Mouse (Mus musculus) midbrain, embryonic 12.5 days (tissue): ENCODE data around the gene Hist1h2an. TPM values are rescaled to one million over a fixed set of nuclear protein-coding genes. Genes with fewer than 3 reads are reported as not detected.
A peak's percentile ranks its signal among the peaks of the same experiment; 100 is the strongest.
"Not testable (repeated sequence)": the region's sequence is repeated elsewhere in the genome, so short reads cannot be mapped to it uniquely, and the experiment has no call there.

Source experiments
- ATAC-seq: fragments of 200-750 bp; cut with Nextera tagmentation; 2 replicates; pipeline ENCODE4 v1.8.0; 2017; ENCODE audit warnings: low read depth, moderate TSS enrichment, moderate library complexity; ENCODE audit not compliant: low FRiP score
- H3K27ac ChIP-seq: fragments of 300-500 bp; sonication (generic); replicated peaks from 2 replicates; pipeline ENCODE4 v1.5.1; 2016; ENCODE audit warnings: mild to moderate bottlenecking
- H3K27me3 ChIP-seq: fragments of 300-500 bp; sonication (generic); 2 replicates; pipeline ENCODE4 v1.6.1; 2016; ENCODE audit warnings: mild to moderate bottlenecking
- H3K36me3 ChIP-seq: fragments of 300-500 bp; sonication (generic); 2 replicates; pipeline ENCODE4 v1.6.1; 2016
- H3K4me1 ChIP-seq: fragments of 300-500 bp; sonication (generic); 2 replicates; pipeline ENCODE4 v1.6.1; 2016
- H3K4me2 ChIP-seq: fragments of 300-500 bp; sonication (generic); replicated peaks from 2 replicates; pipeline ENCODE4 v1.6.1; 2016; ENCODE audit warnings: mild to moderate bottlenecking, moderate library complexity
- H3K4me3 ChIP-seq: fragments of 300-500 bp; sonication (generic); 2 replicates; pipeline ENCODE4 v1.5.1; 2016; ENCODE audit warnings: mild to moderate bottlenecking
- H3K9ac ChIP-seq: fragments of 300-500 bp; sonication (generic); replicated peaks from 2 replicates; pipeline ENCODE4 v1.6.1; 2016; ENCODE audit warnings: mild to moderate bottlenecking, moderate library complexity
- H3K9me3 ChIP-seq: fragments of 300-500 bp; sonication (generic); 2 replicates; pipeline ENCODE4 v1.6.1; 2016; ENCODE audit warnings: mild to moderate bottlenecking
- whole genome bisulfite sequencing: fragments of 180-500 bp; shearing (Covaris S2); methylation state at CpG from one replicate; pipeline ENCODE4 v1.1.7; 2016; 5-methylcytosine and 5-hydroxymethylcytosine counted together
- polyA plus RNA-seq: library from polyadenylated mRNA; unstranded; fragments of >200 nt; fragmentation: Nextera tagmentation; extraction: Ambion mirVana; gene quantifications from 2 replicates; pipeline ENCODE4 v1.2.1, GENCODE M21; 2016

Gene Hist1h2an
- 6.1 and 12.2 TPM in 2 replicates for polyA plus RNA-seq

- H3K27me3 ChIP-seq, H3K36me3 ChIP-seq, H3K9me3 ChIP-seq: not testable (repeated sequence)
- ATAC-seq: peak; percentile 95
- H3K4me3 ChIP-seq: peak within 1 kb of the TSS; percentile 38
- peaks cover 39% of the 10 kb centered on the region for H3K4me1 ChIP-seq
- peak within 1 kb of the TSS; percentile 49 for H3K9ac ChIP-seq
- under 1% methylated on average over 38 of the region's 63 CpGs for WGBS
- H3K4me2 ChIP-seq: peak within 1 kb of the TSS; percentile 50
- peak within 1 kb of the TSS; percentile 85 for H3K27ac ChIP-seq
These were observed at the start of gene Hist1h2an, which contains the start of gene Hist1h2bp for GRCm38 (mm10) chr13:21786899-21787629. Gene Hist1h2an (minus strand): TSS chr13:21787218. Gene Hist1h2bp (plus strand): TSS chr13:21787461.

DNA sequence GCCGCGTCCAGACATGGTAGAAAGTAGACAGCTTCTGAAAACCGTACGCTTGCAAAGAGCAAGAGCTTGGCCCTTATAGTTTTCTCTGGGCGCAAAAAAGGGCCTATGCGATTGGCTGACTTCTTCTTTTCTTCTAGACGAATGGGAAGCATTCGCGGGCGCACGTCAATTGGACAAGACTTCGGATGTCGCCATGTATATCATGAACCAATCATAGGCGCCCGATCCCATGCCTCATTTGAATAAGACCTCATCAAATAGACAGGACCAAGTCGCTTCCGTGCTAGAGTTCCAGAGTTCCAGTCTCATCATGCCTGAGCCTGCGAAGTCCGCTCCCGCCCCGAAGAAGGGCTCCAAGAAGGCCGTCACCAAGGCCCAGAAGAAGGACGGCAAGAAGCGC lies 46.4 kb upstream of the Hist1h2an start, which contains the start of the genes Hist1h2ap and Hist1h2br:
Gene Hist1h2ap, minus strand, starts transcription at position 47 of the 400 bp plus-strand sequence.
Gene Hist1h2br, plus strand, starts transcription at position 283 of the 400 bp plus-strand sequence.
- H3K4me3 ChIP-seq, H3K9ac ChIP-seq, H3K9me3 ChIP-seq, H3K4me2 ChIP-seq, H3K4me1 ChIP-seq, H3K36me3 ChIP-seq, H3K27me3 ChIP-seq, H3K27ac ChIP-seq: not testable (repeated sequence)
- WGBS: no CpG with 5 or more reads among the region's 24 CpGs
- peak; percentile 96 for ATAC-seq

GRCm38 (mm10) chr13:21831418-21832394 lies 44.7 kb upstream of the Hist1h2an start, which contains the start of gene Hist1h4n:
Gene Hist1h4n (minus strand): TSS chr13:21832196.
- ATAC-seq: peak; percentile 84
- WGBS: under 1% methylated on average over 28 of the region's 58 CpGs
- H3K9me3 ChIP-seq, H3K4me1 ChIP-seq, H3K27me3 ChIP-seq, H3K27ac ChIP-seq, H3K36me3 ChIP-seq, H3K9ac ChIP-seq: not testable (repeated sequence)
- Histone ChIP-seq H3K4me3 (peak within 1 kb of the TSS; percentile 21; the same call in 1 of the 2 replicates), H3K4me2 (peak within 1 kb of the TSS; percentile 42)

- Histone ChIP-seq H3K36me3 (no peaks in the 10 kb centered on the region), H3K27ac (peak overlapping the region; percentile 42), H3K4me3 (no peak overlapping the region), H3K4me2 (no peak overlapping the region), H3K27me3 (no peaks in the 10 kb centered on the region), H3K9me3 (no peaks in the 10 kb centered on the region), H3K4me1 (no peaks in the 10 kb centered on the region), H3K9ac (no peak overlapping the region)
- no peak for ATAC-seq
- 83% methylated on average over 10 of the region's 10 CpGs for WGBS
These were observed 43.3 kb upstream of the Hist1h2an start for GRCm38 (mm10) chr13:21830344-21830743.

GRCm38 (mm10) chr13:21828511-21828910 lies 41.5 kb upstream of the Hist1h2an start:
- no peaks in the 10 kb centered on the region for H3K9me3 ChIP-seq
- ATAC-seq: no peak
- H3K27me3 ChIP-seq: no peaks in the 10 kb centered on the region
- no peaks in the 10 kb centered on the region for H3K36me3 ChIP-seq
- no peak overlapping the region for H3K9ac ChIP-seq
- no peak overlapping the region for H3K4me3 ChIP-seq
- no peak overlapping the region for H3K27ac ChIP-seq
- H3K4me2 ChIP-seq: no peak overlapping the region
- H3K4me1 ChIP-seq: no peaks in the 10 kb centered on the region
- whole genome bisulfite sequencing: 89% methylated on average over 3 of the region's 3 CpGs

DNA sequence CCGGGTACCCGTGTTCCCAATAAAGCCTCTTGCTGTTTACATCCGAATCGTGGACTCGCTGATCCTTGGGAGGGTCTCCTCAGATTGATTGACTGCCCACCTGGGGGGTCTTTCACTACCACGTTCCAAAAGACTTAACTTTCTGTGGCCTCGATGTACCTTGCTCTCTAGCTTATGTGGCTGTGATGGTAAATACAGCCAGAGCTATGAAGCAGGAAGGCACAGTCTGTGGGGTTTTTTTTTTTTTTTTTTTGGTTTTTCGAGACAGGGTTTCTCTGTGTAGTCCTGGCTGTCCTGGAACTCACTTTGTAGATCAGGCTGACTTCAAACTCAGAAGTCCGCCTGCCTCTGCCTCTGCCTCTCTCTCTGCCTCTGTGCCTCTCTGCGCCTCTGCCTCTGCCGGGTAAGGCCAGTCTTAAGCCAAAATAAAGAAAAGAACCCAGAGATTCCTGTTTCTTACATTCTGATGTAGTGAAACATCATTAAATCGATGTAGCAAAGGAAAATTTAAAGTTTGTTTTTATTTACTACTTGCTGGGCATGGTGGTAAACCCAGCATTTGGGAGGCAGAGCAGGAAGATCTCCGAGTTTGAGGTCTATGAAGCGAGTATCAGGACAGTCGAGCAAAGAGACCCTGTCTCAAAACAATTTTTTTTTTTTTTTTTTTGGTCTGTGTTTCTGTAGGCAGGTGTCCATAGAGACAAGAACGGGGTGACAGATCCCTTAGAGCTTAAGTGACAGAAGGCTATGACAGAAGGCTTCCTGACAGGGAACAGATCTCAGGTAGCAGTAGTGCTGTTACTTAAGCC lies 33.3 kb upstream of the Hist1h2an start:
- not testable (repeated sequence) for H3K4me3 ChIP-seq, H3K9ac ChIP-seq, H3K4me1 ChIP-seq, H3K27me3 ChIP-seq, ATAC-seq, H3K4me2 ChIP-seq, H3K9me3 ChIP-seq, H3K27ac ChIP-seq, H3K36me3 ChIP-seq
- WGBS: 63% methylated on average over 7 of the region's 16 CpGs

GRCm38 (mm10) chr13:21812092-21812491 lies 25.1 kb upstream of the Hist1h2an start:
- H3K9ac ChIP-seq: not testable (repeated sequence)

DNA sequence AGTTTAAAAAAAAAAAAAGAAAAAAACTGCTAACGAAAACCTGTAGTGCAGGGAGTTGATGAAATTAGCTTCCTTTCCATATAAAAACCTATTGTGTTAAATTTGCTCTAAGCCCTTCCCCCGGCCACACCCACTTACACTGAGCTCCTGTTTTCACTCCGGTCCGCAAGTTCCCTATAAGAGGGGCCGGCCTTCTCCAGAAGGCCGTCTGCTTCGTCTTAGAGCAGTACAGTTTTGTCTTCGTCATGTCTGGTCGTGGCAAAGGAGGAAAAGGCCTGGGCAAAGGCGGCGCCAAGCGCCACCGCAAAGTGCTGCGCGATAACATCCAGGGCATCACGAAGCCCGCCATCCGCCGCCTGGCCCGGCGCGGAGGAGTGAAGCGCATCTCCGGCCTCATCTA lies 24.5 kb upstream of the Hist1h2an start, which contains the start of gene Hist1h4m:
Gene Hist1h4m, plus strand, starts transcription at position 208 of the 400 bp plus-strand sequence.
- Histone ChIP-seq H3K4me2 (peak within 1 kb of the TSS; percentile 42), H3K4me3 (peak within 1 kb of the TSS; percentile 21; the same call in 1 of the 2 replicates)
- H3K4me1 ChIP-seq, H3K9ac ChIP-seq, H3K27me3 ChIP-seq, H3K36me3 ChIP-seq, H3K9me3 ChIP-seq, H3K27ac ChIP-seq: not testable (repeated sequence)
- peak; percentile 44 for ATAC-seq
- no CpG with 5 or more reads among the region's 24 CpGs for WGBS

More at GRCm38 (mm10) chr13:21812092-21812491, 25.1 kb upstream of the Hist1h2an start:
- WGBS: 0% methylated on average over 14 of the region's 14 CpGs
- Histone ChIP-seq H3K4me2 (peak overlapping the region; percentile 42), H3K4me3 (peak overlapping the region; percentile 21; the same call in 1 of the 2 replicates)
- H3K27me3 ChIP-seq, H3K27ac ChIP-seq, H3K9me3 ChIP-seq, H3K36me3 ChIP-seq, H3K4me1 ChIP-seq: not testable (repeated sequence)
- ATAC-seq: peak; percentile 51

- WGBS: no CpG with 5 or more reads among the region's 8 CpGs
- H3K4me1 ChIP-seq, H3K9me3 ChIP-seq, H3K36me3 ChIP-seq, H3K4me2 ChIP-seq, H3K4me3 ChIP-seq, H3K27ac ChIP-seq, H3K27me3 ChIP-seq, H3K9ac ChIP-seq: not testable (repeated sequence)
- peak; percentile 47; the same call in 1 of the 2 replicates for ATAC-seq
These were observed 24.1 kb upstream of the Hist1h2an start for GRCm38 (mm10) chr13:21811074-21811473.

- H3K4me1 ChIP-seq, H3K9ac ChIP-seq, H3K4me2 ChIP-seq, H3K36me3 ChIP-seq, H3K27me3 ChIP-seq, H3K27ac ChIP-seq, H3K9me3 ChIP-seq, H3K4me3 ChIP-seq: not testable (repeated sequence)
- no CpG with 5 or more reads among the region's 23 CpGs for WGBS
- peak; percentile 97 for ATAC-seq
These were observed 23.1 kb upstream of the Hist1h2an start, which contains the start of the genes Hist1h2bq and Hist1h2ao for GRCm38 (mm10) chr13:21810073-21810472. Gene Hist1h2bq (minus strand): TSS chr13:21810197. Gene Hist1h2ao (plus strand): TSS chr13:21810465.

GRCm38 (mm10) chr13:21803058-21803457 lies 16.0 kb upstream of the Hist1h2an start:
- WGBS: no CpG with 5 or more reads among the region's 4 CpGs
- ATAC-seq: peak; percentile 69; the same call in 1 of the 2 replicates
- H3K9ac ChIP-seq: not testable (repeated sequence)

More at GRCm38 (mm10) chr13:21803058-21803457, 16.0 kb upstream of the Hist1h2an start:
- H3K27me3 ChIP-seq, H3K36me3 ChIP-seq, H3K27ac ChIP-seq, H3K9me3 ChIP-seq, H3K4me3 ChIP-seq, H3K4me1 ChIP-seq, H3K4me2 ChIP-seq: not testable (repeated sequence)
